Mouse (Mus musculus) kidney, adult 8-10 months (tissue): ENCODE results near the gene Tdrkh.

Source experiments
- DNase-seq, 2 experiments: peaks; one replicate each; pipeline ENCODE4 v3.0.0; 2022

Tdrkh gene

DNA sequence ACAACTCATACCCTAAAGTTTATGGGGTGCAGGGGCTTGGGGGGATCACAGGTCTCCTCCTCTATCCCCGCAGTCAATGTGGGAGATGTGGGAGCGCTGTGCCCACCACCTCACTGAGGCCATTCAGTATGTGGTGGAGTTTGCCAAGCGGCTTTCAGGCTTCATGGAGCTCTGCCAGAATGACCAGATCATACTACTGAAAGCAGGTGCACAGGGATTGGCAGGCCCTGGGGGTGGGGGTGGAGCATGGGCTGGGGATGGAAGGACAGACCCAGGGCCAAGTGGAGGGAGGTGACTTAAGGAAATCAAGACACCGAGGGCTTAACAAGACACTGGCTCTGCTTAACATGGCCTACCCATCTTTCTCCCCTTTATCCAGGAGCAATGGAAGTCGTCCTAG is 22.1 kb upstream of the Tdrkh start:
- no peak for DNase-seq

DNA sequence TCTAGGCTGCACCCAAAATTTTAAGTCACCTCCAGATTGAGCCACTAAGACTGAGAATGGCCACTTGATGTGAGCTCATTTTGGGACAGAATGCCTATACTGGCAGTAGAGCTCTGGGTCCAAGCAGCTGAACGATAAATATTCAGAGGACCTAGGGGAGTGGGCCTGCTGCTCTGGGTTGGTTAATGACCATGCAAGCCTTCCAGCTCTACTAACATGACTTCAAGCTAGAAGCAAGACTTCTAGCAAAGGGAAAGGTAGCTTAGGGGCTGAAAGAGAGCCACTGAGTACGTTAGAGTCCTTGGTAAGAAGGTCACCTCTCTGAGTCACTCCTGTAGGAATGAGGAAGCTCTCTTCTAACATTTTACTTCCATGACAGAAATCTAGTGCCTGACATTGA is 20.9 kb upstream of the Tdrkh start:
- no peak for DNase-seq

DNA sequence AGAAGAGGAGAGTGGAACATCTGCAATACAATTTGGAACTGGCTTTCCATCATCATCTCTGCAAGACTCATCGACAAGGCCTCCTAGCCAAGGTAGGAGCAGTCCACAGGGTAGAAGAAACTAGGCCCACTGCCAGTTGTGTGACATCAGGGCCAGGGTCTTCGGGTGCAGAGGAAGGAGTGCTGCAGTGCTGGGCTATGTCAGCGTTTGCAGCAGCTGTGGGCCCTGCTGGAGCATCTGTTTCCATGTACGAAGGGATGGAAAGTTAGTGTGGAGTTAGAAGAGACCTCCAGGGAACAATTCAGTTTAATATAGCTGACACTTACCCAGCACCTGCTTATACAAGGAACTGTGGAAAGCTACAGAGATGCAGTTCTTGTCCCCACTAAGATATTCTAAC is 20.0 kb upstream of the Tdrkh start:
- no peak for DNase-seq

DNA sequence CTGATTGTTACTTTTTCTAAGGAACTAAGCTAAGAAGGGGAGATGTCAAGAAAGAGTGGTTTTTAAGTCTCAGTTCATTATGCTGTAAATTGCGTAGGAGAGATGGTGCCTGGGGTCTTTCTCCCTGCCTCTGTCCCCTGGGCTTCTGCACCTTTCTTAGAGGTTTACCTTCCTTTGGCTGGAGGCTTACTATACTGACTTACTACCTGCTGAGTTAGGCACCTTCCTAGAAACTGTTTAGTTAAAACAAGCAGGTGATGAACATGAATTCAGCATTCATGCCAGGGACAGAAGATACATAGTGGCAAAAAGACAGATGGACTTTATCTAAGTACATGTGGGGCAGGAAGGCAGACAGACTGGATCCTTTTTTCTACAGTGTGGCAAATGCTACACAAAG is 16.7 kb upstream of the Tdrkh start:
- no peak for DNase-seq

DNA sequence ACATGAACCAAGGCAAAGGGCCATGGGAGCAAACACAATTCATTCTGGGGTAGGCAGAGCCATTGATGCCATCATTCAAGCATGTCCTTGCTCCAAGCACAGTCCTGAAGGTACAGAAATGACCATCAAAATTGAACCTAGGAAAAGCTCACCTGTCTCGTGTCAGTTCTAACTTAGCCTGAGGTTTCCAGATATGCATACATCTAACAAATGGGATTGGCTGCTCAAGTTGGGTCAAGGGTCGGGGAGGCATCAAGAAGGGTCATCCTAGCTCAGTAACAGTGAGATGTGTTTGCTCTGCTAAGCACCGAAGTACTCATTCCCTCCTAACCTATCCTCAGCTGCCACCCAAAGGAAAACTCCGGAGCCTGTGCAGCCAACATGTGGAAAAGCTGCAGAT is 16.2 kb upstream of the Tdrkh start:
- no peak for DNase-seq

DNA sequence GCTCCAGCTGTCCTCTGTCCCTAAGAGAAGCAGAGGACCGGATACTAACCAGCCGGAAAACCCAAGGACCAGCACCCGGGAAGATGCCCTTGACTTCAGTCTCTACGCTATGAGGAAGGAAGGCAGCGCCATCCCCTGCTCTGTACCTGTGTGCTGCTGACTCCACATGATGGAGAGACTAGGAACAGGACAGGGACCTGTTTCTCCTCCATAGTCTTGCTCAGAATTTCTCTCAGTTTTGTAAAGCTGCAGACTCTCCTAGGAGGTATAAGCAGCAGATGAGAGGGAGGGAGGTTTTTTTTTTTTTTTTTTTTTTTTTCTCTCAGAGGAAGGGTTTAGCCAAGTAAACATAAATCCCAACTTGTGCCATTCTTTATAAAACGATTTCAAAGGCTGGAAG is 14.9 kb upstream of the Tdrkh start, which contains the start of gene Lingo4:
TSS of gene Lingo4 (plus strand) at position 301 of the 400 bp plus-strand sequence.
- DNase-seq = no peak

DNA sequence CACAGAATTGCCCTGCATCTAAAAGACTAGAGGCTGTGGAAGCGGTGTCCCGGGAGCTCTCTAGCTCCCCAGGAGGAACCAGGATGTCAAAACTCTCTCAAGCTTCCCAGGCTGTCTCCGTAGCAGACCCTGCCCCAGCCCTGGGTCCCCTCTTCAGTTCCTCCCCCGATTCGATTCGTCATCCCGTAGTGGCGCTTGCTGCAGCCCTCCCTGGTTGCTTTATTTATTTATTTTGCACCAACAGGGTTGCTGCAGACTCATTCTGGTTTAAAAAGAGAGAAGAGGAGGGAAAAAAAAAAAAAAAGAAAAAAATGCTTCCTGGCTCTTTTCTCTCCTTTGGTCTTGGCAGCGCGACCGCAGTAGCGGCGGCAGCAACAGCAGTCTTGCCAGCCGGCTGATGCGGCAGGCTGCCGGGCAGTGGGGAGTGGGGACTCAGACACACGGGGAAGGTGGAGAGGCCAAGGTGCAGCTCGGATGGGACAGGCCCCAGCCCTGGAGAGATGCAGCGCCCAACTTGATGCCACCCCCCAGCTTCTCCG is 14.1 kb upstream of the Tdrkh start:
- DNase-seq = no peak

DNA sequence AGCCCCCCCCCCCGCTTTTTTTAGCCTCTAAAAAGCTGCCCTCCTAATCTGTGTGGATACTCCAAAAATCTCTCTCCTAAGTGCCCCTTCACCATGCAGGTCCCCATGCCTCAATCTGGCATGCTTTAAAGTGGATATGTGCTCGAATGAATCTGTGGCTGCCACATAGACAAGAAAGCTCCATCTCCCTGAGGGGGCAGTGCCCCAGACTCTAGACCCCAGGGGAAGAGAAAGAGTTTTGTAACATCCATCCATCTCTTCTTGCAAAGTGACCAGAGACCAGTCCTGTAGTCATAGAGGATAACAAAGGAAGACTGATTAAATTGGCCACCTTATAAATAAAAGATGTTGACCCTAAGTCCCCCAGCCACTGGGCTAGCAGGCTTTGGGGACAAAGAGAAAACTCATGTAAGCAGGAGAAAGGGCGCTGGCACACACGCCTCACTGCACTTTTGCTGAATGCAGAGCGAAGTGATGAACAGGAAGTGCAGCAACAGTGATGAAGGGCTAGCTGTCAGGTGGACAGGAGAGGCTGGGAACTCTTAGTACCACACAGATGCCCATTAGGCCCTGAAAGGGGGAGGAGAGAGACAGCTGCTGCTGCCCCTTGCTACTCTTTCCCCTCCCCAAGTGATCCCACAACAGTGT is 13.3 kb upstream of the Tdrkh start:
- DNase-seq = no peak

DNA sequence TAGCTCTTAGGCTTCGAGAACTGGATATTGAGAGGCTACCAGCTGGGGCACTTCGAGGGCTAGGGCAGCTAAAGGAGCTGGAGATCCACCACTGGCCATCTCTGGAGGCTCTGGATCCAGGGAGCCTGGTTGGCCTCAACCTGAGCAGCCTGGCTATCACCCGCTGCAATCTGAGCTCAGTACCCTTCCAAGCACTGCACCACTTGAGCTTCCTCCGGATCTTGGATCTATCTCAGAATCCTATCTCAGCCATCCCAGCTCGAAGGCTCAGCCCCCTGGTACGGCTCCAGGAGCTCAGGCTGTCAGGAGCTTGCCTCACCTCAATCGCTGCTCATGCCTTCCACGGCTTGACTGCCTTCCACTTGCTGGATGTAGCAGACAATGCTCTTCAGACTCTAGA is 10.6 kb upstream of the Tdrkh start:
- no peak for DNase-seq

DNA sequence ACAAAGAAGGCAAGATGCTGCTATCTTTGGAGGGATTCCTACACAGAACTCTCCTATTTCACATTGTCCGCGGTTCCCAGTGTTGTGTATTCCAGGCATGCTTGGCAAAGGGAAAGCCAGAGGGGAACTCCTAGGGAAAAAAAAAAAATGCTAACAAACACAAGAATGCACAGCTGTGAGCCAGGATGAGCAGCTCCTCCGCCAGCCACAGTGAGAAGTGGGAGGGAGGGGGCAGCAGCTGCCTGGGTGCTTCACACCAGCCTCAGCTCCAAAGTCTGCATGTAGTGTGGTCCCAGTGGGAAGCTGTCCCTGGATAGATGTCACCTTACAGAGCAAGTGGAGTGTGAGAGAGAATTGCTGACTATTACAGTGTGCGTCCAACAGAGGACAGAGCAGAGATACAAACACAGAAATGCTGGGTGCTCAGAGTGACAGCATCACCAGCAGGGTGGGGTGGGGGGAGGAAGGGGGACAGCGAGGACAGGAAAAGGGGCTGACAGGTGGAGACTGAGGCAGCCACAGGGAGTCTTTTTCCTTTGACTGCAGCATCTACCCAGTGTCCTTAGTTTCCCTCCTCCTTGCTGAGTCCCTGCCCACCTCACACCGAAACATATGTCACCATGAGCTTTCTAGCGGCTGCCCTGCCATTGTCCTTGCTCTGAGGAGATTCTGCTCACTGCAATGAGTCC is 8.6 kb upstream of the Tdrkh start:
- DNase-seq = no peak

DNA sequence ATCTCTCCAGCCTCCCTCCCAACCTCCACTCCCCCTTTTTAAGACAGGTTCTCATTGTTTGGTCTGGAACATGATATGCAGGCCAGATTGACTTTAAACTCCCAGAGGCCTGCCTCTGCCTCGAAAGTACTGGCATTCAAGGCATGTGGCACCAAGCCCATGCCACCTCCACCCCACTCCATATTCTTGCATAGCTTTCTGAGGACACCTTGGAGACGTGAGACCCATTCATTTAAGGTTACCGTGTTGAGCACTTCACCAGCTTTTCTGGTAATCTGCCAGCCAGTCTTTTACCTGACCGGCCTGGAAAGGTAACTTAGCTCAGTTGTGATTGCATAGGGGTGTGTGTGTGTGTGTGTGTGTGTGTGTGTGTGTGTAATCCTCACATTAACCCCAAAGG is 7.5 kb upstream of the Tdrkh start:
- peak in 1 of 2 experiments; percentile 28 for DNase-seq

DNA sequence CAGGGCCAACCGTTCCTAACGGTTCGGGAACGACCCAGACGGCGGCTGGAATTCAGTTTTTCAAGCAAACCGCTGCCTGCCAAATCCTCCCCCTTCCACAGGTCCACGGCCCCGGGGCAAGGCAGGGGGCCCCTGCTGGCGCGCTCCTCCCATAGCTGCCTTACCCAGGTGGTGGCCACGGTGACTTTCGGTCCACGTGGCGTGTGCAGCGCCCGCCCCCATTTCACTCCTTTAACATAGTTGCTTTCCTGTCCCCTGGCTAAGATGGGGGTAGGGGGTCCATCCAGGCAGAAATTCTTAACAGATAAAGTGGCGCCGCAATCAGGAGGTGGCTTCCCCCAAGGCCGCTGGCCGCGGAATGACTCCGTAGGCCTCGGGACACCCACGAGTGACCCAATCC is 543 bp upstream of the Tdrkh start:
- no peak for DNase-seq

DNA sequence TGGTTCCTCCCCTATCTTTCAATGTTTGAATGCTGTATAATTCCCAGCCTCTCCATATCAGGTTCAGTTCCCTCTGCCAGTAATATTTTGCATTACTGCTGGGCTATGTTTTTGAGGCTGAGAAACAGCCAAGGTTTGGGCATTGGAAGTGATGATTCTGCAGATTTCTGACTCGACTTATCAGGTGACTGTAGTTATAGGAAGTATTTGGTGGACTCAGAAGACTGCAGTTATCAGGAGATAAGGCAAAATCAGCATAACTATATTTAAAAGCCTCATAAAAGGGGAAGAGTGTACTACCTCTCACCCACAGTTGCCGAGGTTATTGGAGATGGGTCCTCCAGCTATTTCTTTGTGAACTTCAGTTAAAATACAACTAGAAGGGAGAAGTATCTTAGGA is 17.9 kb downstream of the Tdrkh start:
- DNase-seq = no peak

DNA sequence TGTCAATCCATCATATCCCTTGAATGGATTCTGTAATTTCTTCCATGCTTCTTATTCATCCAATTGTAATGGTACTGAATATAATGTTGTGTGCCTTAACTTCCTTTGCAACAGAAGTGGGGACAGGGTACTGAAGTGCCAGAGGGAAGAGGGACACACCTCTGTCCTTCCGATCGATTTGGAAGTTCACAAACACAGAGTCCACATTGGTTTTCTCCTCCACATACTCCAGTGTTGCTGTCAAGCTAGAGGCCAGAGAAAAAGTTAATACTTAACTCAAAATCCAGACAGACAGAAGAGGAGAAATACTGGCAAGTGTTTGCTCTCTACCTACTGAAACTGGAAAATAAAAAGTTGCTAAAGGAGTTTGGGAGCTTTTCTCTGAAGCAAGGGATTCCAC is 21.2 kb downstream of the Tdrkh start:
- peak in 1 of 2 experiments; percentile 28 for DNase-seq

DNA sequence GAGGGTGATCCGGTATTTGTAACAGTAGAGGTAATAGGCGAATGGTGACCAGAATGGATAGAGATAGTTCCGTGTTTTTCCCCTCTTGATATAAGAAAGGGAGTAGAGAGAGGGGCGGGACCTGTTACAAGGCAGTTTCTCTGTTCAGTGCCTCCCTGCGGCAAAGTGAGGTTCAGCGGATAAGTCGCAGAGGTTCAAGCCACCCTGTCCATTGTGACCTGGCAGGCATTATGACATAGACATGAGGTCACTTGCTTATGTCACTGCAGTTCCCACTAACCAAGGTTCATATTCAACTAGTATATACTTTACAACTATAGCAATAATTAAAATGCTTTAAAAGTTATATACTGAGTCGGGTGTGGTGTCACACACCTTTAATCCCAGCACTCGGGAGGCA is 23.3 kb downstream of the Tdrkh start:
- no peak for DNase-seq

DNA sequence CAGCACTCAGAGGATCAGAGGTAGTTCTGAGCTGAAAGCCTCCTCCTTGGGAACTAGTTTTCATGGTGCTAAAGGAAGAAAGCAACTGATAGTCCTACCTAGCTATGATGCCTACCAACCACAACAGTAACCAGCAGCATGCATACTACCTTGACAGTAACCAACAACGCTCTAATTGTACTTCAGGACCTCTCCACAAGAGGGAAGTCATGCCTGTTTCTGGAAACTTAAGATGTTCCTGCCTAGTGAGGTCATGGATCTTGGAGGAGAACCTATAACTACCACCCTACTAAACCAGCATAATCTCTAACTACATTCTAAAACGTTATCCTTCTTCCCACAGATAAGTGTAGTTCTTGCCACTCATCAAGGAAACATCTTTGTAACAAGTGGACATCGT is 28.1 kb downstream of the Tdrkh start:
- peak; percentile 15 to 19 for DNase-seq

DNA sequence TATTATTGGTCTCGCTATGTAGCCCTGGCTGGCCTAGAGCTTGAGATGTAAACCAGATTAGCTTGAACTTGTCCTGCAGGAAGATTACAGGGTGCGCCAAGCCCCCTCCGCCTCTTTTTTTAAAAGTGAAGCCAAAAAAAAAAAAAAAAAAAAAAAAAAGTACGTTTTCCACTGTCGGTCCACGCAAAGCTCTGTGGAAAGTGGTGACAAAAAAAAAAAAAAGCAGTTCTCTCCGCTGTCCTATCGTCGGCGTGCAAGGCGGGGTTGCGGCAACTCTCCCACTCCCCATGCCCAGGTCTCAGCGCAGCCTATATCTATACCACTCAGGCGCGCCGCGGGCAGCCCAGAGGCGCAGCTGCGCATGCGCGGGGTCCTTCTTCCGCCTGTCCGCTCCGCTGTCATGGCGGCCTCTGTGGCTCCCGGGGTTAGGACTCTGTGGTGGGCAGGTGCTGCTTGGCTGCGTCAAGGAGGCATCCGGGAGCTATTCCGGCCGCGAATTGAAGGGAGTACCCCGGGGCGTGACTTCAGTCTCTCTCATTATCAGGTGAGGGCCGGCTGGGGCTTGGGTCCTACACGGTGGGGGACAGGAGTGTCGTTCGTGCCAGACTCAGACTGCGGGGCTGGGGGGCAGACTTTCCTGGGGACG is 30.0 kb downstream of the Tdrkh start, which contains the start of gene Mrpl9:
TSS of gene Mrpl9 (plus strand) at position 368 of the 646 bp plus-strand sequence.
- peak; percentile 91 to 94 for DNase-seq

DNA sequence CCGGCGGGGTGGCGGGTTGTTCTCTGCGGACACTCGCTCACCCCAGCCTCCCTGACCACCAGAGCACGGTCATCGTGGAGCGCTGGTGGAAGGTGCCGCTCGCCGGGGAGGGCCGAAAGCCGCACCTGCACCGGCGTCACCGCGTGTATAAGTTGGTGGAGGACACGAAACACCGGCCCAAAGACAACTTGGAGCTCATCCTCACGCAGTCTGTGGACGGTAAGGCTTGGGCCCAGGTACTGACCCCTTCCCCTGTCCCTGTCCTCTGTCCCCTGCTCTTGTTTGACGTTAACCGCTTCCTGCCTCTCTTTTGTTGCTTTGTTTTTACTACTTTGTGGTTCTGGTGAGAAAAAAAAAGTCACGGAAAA is 30.5 kb downstream of the Tdrkh start, which contains the start of gene Oaz3:
TSS of gene Oaz3 (minus strand) at position 319 of the 368 bp plus-strand sequence.
- DNase-seq = no peak

DNA sequence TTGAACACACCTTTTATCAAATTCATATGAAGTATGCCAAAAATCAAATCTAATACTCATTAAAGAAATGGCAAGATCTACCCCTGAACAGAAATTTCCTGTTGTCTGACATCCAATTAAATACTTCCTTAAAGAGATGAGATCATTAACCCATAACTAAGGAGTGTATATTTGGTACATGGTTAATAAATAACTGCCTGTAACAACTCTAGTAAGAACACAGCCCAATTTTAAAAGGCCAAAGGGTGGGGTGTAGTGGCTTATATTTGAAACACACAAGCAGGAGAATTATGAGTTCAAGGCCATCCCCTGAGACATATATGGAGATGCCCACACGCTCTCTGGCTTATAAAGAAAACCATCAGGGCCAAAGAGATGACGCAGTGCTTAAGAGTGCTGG is 36.3 kb downstream of the Tdrkh start:
- no peak for DNase-seq

DNA sequence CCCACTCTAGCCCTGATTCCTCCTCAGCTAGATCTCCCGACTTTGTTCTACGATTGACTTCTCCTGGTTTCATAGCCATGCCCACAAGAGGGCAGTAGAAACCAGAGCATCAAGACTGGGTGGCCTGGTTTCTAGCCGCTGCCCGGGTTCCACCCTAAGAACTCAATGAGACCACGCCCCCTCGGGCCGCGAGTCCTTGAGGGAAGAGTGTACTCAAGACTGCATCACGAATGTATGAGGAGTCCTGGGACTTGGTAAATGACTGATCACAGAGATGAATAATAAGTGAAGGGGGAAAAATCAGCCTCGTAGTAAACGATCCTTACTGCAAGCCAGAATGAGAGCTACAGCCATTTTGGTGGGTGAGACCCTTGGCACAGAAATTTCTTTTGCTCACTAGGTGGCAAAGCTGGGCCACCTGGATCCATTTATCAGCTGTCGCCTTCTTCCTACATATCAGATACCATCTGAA is 43.5 kb downstream of the Tdrkh start:
- DNase-seq = peak; percentile 71 to 79

DNA sequence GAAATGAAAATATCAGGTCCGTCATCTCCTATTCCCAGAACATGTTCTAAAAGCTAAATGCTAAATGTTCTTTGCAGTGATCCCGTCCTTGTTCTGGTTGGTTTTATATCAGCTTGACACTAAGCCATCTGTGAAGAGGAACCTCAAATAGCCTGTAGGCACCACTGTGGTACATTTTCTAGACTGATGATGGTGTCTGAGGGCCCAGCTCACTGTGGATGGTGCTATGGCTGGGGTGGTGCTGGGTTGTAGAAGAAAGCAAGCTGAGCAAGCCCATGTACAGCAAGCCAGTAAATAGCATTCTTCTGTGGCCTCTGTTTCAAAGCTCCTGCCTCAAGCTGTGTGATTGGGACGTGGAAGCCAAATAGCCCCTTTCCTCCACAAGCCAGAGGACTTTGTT is 44.0 kb downstream of the Tdrkh start:
- DNase-seq = no peak

DNA sequence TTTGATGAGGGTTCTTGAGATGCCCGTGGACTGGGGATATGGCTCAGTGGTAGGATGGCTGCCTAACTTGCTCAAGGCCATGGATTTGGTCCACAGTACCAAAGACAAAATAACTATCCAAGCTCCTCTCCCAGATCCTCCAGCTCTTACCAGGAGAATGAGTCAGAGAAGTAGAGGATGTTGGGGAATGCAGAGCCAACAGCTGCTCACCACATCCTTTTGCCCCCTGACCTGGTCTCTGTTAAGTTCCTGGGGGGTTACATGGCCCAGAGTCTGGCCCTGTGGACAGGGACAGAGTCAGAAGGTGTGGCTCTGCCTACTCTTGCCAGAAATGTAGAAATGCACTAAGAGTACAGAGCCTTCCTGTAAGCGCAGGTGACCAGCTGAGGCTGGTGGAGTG is 46.8 kb downstream of the Tdrkh start:
- no peak for DNase-seq

DNA sequence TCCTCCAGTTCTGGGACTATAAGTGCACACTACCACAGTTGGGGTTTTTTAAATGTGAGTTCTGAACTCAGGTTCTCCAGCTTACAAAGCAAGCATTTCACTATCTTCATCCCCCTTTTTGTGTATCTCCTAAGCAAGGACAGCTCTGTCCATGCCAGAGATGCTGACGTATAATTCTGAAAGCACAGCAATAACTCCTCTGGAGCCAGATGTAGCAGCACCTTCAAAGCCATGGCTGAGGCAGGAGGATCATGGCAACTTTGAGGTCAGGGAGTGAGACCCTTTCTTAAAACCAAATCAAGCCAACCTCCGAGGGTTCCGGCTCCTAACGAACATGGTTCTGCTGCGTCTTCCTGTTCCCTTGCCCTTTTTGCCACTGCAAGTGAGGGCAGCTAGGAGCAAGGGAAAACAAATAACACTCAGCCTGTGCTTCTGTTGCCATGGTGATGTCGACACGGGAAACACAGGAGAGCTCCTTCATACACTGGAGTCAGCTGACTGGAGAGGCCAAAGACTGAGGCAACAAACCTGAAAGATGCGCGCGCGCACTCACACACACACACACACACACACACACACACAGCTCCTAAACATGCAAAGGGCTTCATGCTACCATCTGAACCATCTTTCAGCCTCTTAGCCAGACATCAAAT is 51.0 kb downstream of the Tdrkh start:
- no peak for DNase-seq
